In genomic region chr19:41801742-41802369, GRCm38 (mm10) we compare ENCODE assay signal across 7 mouse cellular contexts. TPM values are rescaled to one million over a fixed set of nuclear protein-coding genes. Genes with fewer than 3 reads are reported as not detected.
DNase-seq lines count a peak whose midpoint lies in the region; ATAC-seq and TF ChIP-seq lines count a peak whose summit lies in the region.

Gene Arhgap19, minus strand, starts transcription at chr19:41802047.

- peak within 1 kb of the TSS; percentile 81 for H3K9ac ChIP-seq in intestine, postnatal 0 days (ENCODE audit: low read depth, low read length)
- H3K9ac ChIP-seq in midbrain, embryonic 12.5 days (replicated peaks): peak within 1 kb of the TSS; percentile 85

- H3K4me1 ChIP-seq in embryonic facial prominence, embryonic 10.5 days: peaks cover 27% of the 10 kb centered on the region
- H3K4me1 ChIP-seq in intestine, postnatal 0 days (replicated peaks; ENCODE audit: control insufficient read depth, insufficient read depth, low read length): no peaks in the 10 kb centered on the region
- peaks cover 19% of the 10 kb centered on the region for H3K4me1 ChIP-seq in midbrain, embryonic 12.5 days
- H3K4me1 ChIP-seq in small intestine, adult 2 months (ENCODE audit: control insufficient read depth, insufficient read depth, insufficient read length, low read length): peaks cover 8% of the 10 kb centered on the region; the same call in 1 of the 2 replicates

- H3K9me3 ChIP-seq in embryonic facial prominence, embryonic 10.5 days: peaks cover 7% of the 10 kb centered on the region
- no peaks in the 10 kb centered on the region for H3K9me3 ChIP-seq in intestine, postnatal 0 days (ENCODE audit: control insufficient read depth)
- no peaks in the 10 kb centered on the region; the same call in 1 of the 2 replicates for H3K9me3 ChIP-seq in midbrain, embryonic 12.5 days

- no peaks in the 10 kb centered on the region; the same call in 1 of the 2 replicates for H3K36me3 ChIP-seq in embryonic facial prominence, embryonic 10.5 days (replicated peaks)
- H3K36me3 ChIP-seq in intestine, postnatal 0 days (ENCODE audit: control insufficient read depth, insufficient read depth): no peaks in the 10 kb centered on the region
- H3K36me3 ChIP-seq in midbrain, embryonic 12.5 days: no peaks in the 10 kb centered on the region
- H3K36me3 ChIP-seq in small intestine, adult 2 months (ENCODE audit: control insufficient read depth, insufficient read depth, low read length): no peaks in the 10 kb centered on the region

- peak; percentile 92 for DNase-seq in adrenal gland, postnatal 10 days
- peak; percentile 92 for DNase-seq in embryonic facial prominence, embryonic 10.5 days (ENCODE audit: low spot score)
- DNase-seq in gonadal fat pad, adult 2 months (ENCODE audit: low read depth): peak; percentile 79
- DNase-seq in left cerebral cortex, postnatal 4 days: peak; percentile 94

- intact Hi-C loops in left cerebral cortex, postnatal 4 days (cut with DNase I): no loop called here

- H3K4me3 ChIP-seq in embryonic facial prominence, embryonic 10.5 days: peak within 1 kb of the TSS; percentile 87
- H3K4me3 ChIP-seq in intestine, postnatal 0 days (ENCODE audit: low read depth, low read length): peak within 1 kb of the TSS; percentile 99
- peak within 1 kb of the TSS; percentile 90 for H3K4me3 ChIP-seq in midbrain, embryonic 12.5 days
- H3K4me3 ChIP-seq in small intestine, adult 2 months (ENCODE audit: low read depth, low read length): peak within 1 kb of the TSS; percentile 82

- TF ChIP-seq POLR2A in small intestine, adult 2 months (IDR thresholded peaks at IDR 0.05; ENCODE audit: low read depth, low read length): no peak; the same call in none of the 2 replicates

- ATAC-seq in intestine, postnatal 0 days: peak; percentile 99
- peak; percentile 100 for ATAC-seq in midbrain, embryonic 12.5 days (ENCODE audit: low FRiP score, low read depth)

- peak within 1 kb of the TSS; percentile 80 for H3K4me2 ChIP-seq in intestine, postnatal 0 days (replicated peaks; ENCODE audit: low read depth)
- peak within 1 kb of the TSS; percentile 72 for H3K4me2 ChIP-seq in midbrain, embryonic 12.5 days (replicated peaks)

- WGBS in embryonic facial prominence, embryonic 10.5 days: under 1% methylated on average over 48 of the region's 48 CpGs
- WGBS in intestine, postnatal 0 days: under 1% methylated on average over 48 of the region's 48 CpGs
- WGBS in midbrain, embryonic 12.5 days: under 1% methylated on average over 45 of the region's 48 CpGs
- WGBS in small intestine, adult 2 months: under 1% methylated on average over 48 of the region's 48 CpGs

- no peak for TF ChIP-seq CTCF in intestine, postnatal 0 days (IDR thresholded peaks at IDR 0.05; ENCODE audit: low read depth)
- TF ChIP-seq CTCF in small intestine, adult 2 months (IDR thresholded peaks at IDR 0.05; ENCODE audit: extremely low read depth, insufficient read length, insufficient replicate concordance, low read depth, low read length): no peak

- no peaks in the 10 kb centered on the region for H3K27me3 ChIP-seq in embryonic facial prominence, embryonic 10.5 days (replicated peaks; ENCODE audit: low read depth, poor library complexity, severe bottlenecking)
- no peaks in the 10 kb centered on the region for H3K27me3 ChIP-seq in intestine, postnatal 0 days (replicated peaks; ENCODE audit: control insufficient read depth, insufficient read depth, low read length)
- no peaks in the 10 kb centered on the region; the same call in 1 of the 2 replicates for H3K27me3 ChIP-seq in midbrain, embryonic 12.5 days
- H3K27me3 ChIP-seq in small intestine, adult 2 months (ENCODE audit: control insufficient read depth, insufficient read depth, low read length): no peaks in the 10 kb centered on the region

- peak within 1 kb of the TSS; percentile 95 for H3K27ac ChIP-seq in embryonic facial prominence, embryonic 10.5 days (replicated peaks)
- H3K27ac ChIP-seq in intestine, postnatal 0 days (ENCODE audit: low read depth, low read length): no peak within 1 kb of the TSS; the same call in 1 of the 2 replicates
- H3K27ac ChIP-seq in midbrain, embryonic 12.5 days (replicated peaks): peak within 1 kb of the TSS; percentile 78
- H3K27ac ChIP-seq in small intestine, adult 2 months (ENCODE audit: insufficient read depth, low read depth, low read length): peak within 1 kb of the TSS; percentile 60

RNA-seq across cellular contexts. Expression of gene Arhgap19, which starts in this region (rescaled TPM):
- total RNA-seq in adrenal gland, postnatal 10 days (2021): 1 to 10 TPM; 7.6 to 8.6 TPM
- 45.2 and 46.2 TPM in 2 replicates for polyA plus RNA-seq in embryonic facial prominence, embryonic 10.5 days (2016; fragmentation: Nextera tagmentation; extraction: Ambion mirVana)
- polyA plus RNA-seq in gonadal fat pad, adult 2 months (2012; rRNA removed): 3.0 and 3.8 TPM in 2 replicates
- 3.5 TPM in 2 replicates for polyA plus RNA-seq in intestine, postnatal 0 days (2015; fragmentation: Nextera tagmentation; extraction: Ambion mirVana)
- total RNA-seq in left cerebral cortex, postnatal 4 days (2021): 1 to 10 TPM; 4.2 to 4.3 TPM
- 27.8 and 29.5 TPM in 2 replicates for polyA plus RNA-seq in midbrain, embryonic 12.5 days (2016; fragmentation: Nextera tagmentation; extraction: Ambion mirVana)
- polyA plus RNA-seq in small intestine, adult 2 months (2012; rRNA removed): 0.71 and 2.1 TPM in 2 replicates
